Mouse (Mus musculus) lung, embryonic 15.5 days (tissue): ENCODE results near the gene Sipa1l3. TPM values are rescaled to one million over a fixed set of nuclear protein-coding genes. Genes with fewer than 3 reads are reported as not detected.
A peak's percentile ranks its signal among the peaks of the same experiment; 100 is the strongest.

Experiments used
- ATAC-seq: fragments of 200-750 bp; cut with Nextera tagmentation; 2 replicates; pipeline ENCODE4 v1.8.0; 2017; ENCODE audit warnings: moderate number of reproducible peaks, borderline replicate concordance; ENCODE audit not compliant: low FRiP score, low TSS enrichment; ENCODE audit errors: extremely low read depth
- H3K27ac ChIP-seq: fragments of 300-500 bp; sonication (generic); 2 replicates; pipeline ENCODE4 v1.5.1; 2015; ENCODE audit warnings: moderate library complexity, mild to moderate bottlenecking, inconsistent platforms
- H3K27me3 ChIP-seq: fragments of 300-500 bp; sonication (generic); 2 replicates; pipeline ENCODE4 v1.6.1; 2015; ENCODE audit warnings: inconsistent platforms
- H3K36me3 ChIP-seq: fragments of 300-500 bp; sonication (generic); 2 replicates; pipeline ENCODE4 v1.6.1; 2015; ENCODE audit warnings: inconsistent platforms
- H3K4me1 ChIP-seq: fragments of 300-500 bp; sonication (generic); 2 replicates; pipeline ENCODE4 v1.6.1; 2015; ENCODE audit warnings: inconsistent platforms
- H3K4me2 ChIP-seq: fragments of 300-500 bp; sonication (generic); 2 replicates; pipeline ENCODE4 v1.6.1; 2015; ENCODE audit warnings: inconsistent platforms, mild to moderate bottlenecking, moderate library complexity
- H3K4me3 ChIP-seq: fragments of 300-500 bp; sonication (generic); 2 replicates; pipeline ENCODE4 v1.5.1; 2015; ENCODE audit warnings: mild to moderate bottlenecking, inconsistent platforms
- H3K9ac ChIP-seq: fragments of 300-500 bp; sonication (generic); 2 replicates; pipeline ENCODE4 v1.6.1; 2015; ENCODE audit warnings: inconsistent platforms
- H3K9me3 ChIP-seq: fragments of 300-500 bp; sonication (generic); 2 replicates; pipeline ENCODE4 v1.6.1; 2016; ENCODE audit warnings: inconsistent platforms
- WGBS: fragments of 180-500 bp; shearing (Covaris S2); methylation state at CpG from one replicate; pipeline ENCODE4 v1.1.7; 2015; 5-methylcytosine and 5-hydroxymethylcytosine counted together
- polyA plus RNA-seq: library from polyadenylated mRNA; unstranded; fragments of >200 nt; fragmentation: Nextera tagmentation; extraction: Ambion mirVana; gene quantifications from 2 replicates; pipeline ENCODE4 v1.2.1, GENCODE M21; 2015

Gene Sipa1l3
- polyA plus RNA-seq, 1 experiment from 2014 or later, result 25.1 TPM

GRCm38 (mm10) chr7:29421240-29421908, 97.1 kb downstream of the Sipa1l3 start:
- peaks cover 92% of the 10 kb centered on the region for H3K4me1 ChIP-seq
- H3K9ac ChIP-seq, result no peak overlapping the region
- no peaks in the 10 kb centered on the region for H3K36me3 ChIP-seq
- no peak overlapping the region; the same call in 1 of the 2 replicates for H3K27ac ChIP-seq
- H3K4me3 ChIP-seq, result no peak overlapping the region
- no peak overlapping the region for H3K4me2 ChIP-seq
- WGBS, result 53% methylated on average over 12 of the region's 12 CpGs
- H3K27me3 ChIP-seq, result no peaks in the 10 kb centered on the region
- no peaks in the 10 kb centered on the region for H3K9me3 ChIP-seq
- ATAC-seq, result no peak

GRCm38 (mm10) chr7:29419836-29420235, 98.6 kb downstream of the Sipa1l3 start:
- Histone ChIP-seq H3K9ac (no peak overlapping the region), H3K9me3 (no peaks in the 10 kb centered on the region), H3K27me3 (no peaks in the 10 kb centered on the region), H3K4me2 (no peak overlapping the region), H3K36me3 (no peaks in the 10 kb centered on the region), H3K4me3 (no peak overlapping the region), H3K4me1 (peaks cover 92% of the 10 kb centered on the region), H3K27ac (no peak overlapping the region)
- no peak for ATAC-seq
- WGBS, result 46% methylated on average over 4 of the region's 4 CpGs

GRCm38 (mm10) chr7:29418231-29418630, 100.2 kb downstream of the Sipa1l3 start:
- no peaks in the 10 kb centered on the region for H3K9me3 ChIP-seq
- ATAC-seq, result peak; percentile 70
- H3K4me2 ChIP-seq, result no peak overlapping the region

GRCm38 (mm10) chr7:29417332-29418069, 100.9 kb downstream of the Sipa1l3 start:
- 34% methylated on average over 8 of the region's 8 CpGs for WGBS
- Histone ChIP-seq H3K36me3 (no peaks in the 10 kb centered on the region), H3K4me3 (no peak overlapping the region), H3K4me2 (no peak overlapping the region), H3K9ac (no peak overlapping the region), H3K27me3 (no peaks in the 10 kb centered on the region), H3K27ac (peak overlapping the region; percentile 91), H3K9me3 (no peaks in the 10 kb centered on the region), H3K4me1 (peaks cover 84% of the 10 kb centered on the region)
- peak; percentile 43; the same call in 1 of the 2 replicates for ATAC-seq

More at GRCm38 (mm10) chr7:29418231-29418630, 100.2 kb downstream of the Sipa1l3 start:
- H3K27me3 ChIP-seq, result no peaks in the 10 kb centered on the region
- H3K36me3 ChIP-seq, result no peaks in the 10 kb centered on the region
- peak overlapping the region; percentile 91 for H3K27ac ChIP-seq
- H3K4me1 ChIP-seq, result peaks cover 80% of the 10 kb centered on the region
- 43% methylated on average over 6 of the region's 6 CpGs for WGBS
- no peak overlapping the region for H3K4me3 ChIP-seq
- no peak overlapping the region for H3K9ac ChIP-seq

- Histone ChIP-seq H3K36me3 (no peaks in the 10 kb centered on the region), H3K4me3 (no peak overlapping the region), H3K9me3 (no peaks in the 10 kb centered on the region), H3K27ac (peak overlapping the region; percentile 91), H3K9ac (no peak overlapping the region), H3K4me1 (peaks cover 84% of the 10 kb centered on the region), H3K4me2 (no peak overlapping the region), H3K27me3 (no peaks in the 10 kb centered on the region)
- ATAC-seq, result peak; percentile 63
- 39% methylated on average over 2 of the region's 2 CpGs for WGBS
These were observed 101.5 kb downstream of the Sipa1l3 start for GRCm38 (mm10) chr7:29416906-29417305.

GRCm38 (mm10) chr7:29411838-29412580, 106.4 kb downstream of the Sipa1l3 start:
- Histone ChIP-seq H3K4me1 (peaks cover 74% of the 10 kb centered on the region), H3K9me3 (no peaks in the 10 kb centered on the region), H3K4me3 (no peak overlapping the region), H3K27ac (peak overlapping the region; percentile 74), H3K4me2 (no peak overlapping the region), H3K9ac (no peak overlapping the region), H3K36me3 (no peaks in the 10 kb centered on the region), H3K27me3 (no peaks in the 10 kb centered on the region)
- ATAC-seq, result 0 out of 2 replicates have a peak, but pooled peaks have one; percentile 19
- 48% methylated on average over 8 of the region's 8 CpGs for WGBS

- 42% methylated on average over 4 of the region's 4 CpGs for WGBS
- Histone ChIP-seq H3K27me3 (no peaks in the 10 kb centered on the region), H3K4me3 (no peak overlapping the region), H3K36me3 (no peaks in the 10 kb centered on the region), H3K4me2 (no peak overlapping the region), H3K9ac (no peak overlapping the region), H3K9me3 (no peaks in the 10 kb centered on the region), H3K4me1 (peaks cover 72% of the 10 kb centered on the region), H3K27ac (peak overlapping the region; percentile 74)
- ATAC-seq, result peak; percentile 21; the same call in 1 of the 2 replicates
These were observed 107.1 kb downstream of the Sipa1l3 start for GRCm38 (mm10) chr7:29411216-29411816.

- Histone ChIP-seq H3K4me3 (no peak overlapping the region), H3K9me3 (no peaks in the 10 kb centered on the region), H3K4me1 (peaks cover 63% of the 10 kb centered on the region), H3K36me3 (no peaks in the 10 kb centered on the region), H3K9ac (no peak overlapping the region), H3K27ac (peak overlapping the region; percentile 74), H3K27me3 (no peaks in the 10 kb centered on the region), H3K4me2 (no peak overlapping the region)
- ATAC-seq, result no peak
- 72% methylated on average over 8 of the region's 8 CpGs for WGBS
These were observed 108.0 kb downstream of the Sipa1l3 start for GRCm38 (mm10) chr7:29410402-29410801.

GRCm38 (mm10) chr7:29406855-29407254, 111.6 kb downstream of the Sipa1l3 start:
- no peaks in the 10 kb centered on the region; the same call in 1 of the 2 replicates for H3K36me3 ChIP-seq
- H3K27me3 ChIP-seq, result no peaks in the 10 kb centered on the region
- 80% methylated on average over 4 of the region's 4 CpGs for WGBS
- H3K4me2 ChIP-seq, result no peak overlapping the region
- peaks cover 42% of the 10 kb centered on the region for H3K4me1 ChIP-seq
- peaks cover 4% of the 10 kb centered on the region; the same call in 1 of the 2 replicates for H3K9me3 ChIP-seq
- H3K9ac ChIP-seq, result no peak overlapping the region
- no peak overlapping the region for H3K4me3 ChIP-seq
- no peak for ATAC-seq
- no peak overlapping the region for H3K27ac ChIP-seq

- Histone ChIP-seq H3K27ac (no peak overlapping the region), H3K9ac (no peak overlapping the region), H3K36me3 (peaks cover 19% of the 10 kb centered on the region), H3K4me2 (no peak overlapping the region), H3K4me1 (peaks cover 16% of the 10 kb centered on the region), H3K9me3 (peaks cover 4% of the 10 kb centered on the region; the same call in 1 of the 2 replicates), H3K27me3 (no peaks in the 10 kb centered on the region), H3K4me3 (no peak overlapping the region)
- WGBS, result 87% methylated on average over 2 of the region's 2 CpGs
- ATAC-seq, result no peak
These were observed 114.3 kb downstream of the Sipa1l3 start for GRCm38 (mm10) chr7:29404126-29404525.

- Histone ChIP-seq H3K9me3 (peaks cover 4% of the 10 kb centered on the region; the same call in 1 of the 2 replicates), H3K27me3 (no peaks in the 10 kb centered on the region), H3K4me1 (0 out of 2 replicates have a peak, but pooled peaks cover 5% of the 10 kb centered on the region), H3K4me3 (no peak overlapping the region), H3K9ac (no peak overlapping the region), H3K27ac (no peak overlapping the region), H3K36me3 (peaks cover 30% of the 10 kb centered on the region), H3K4me2 (no peak overlapping the region)
- ATAC-seq, result no peak
- 88% methylated on average over 4 of the region's 4 CpGs for WGBS
These were observed 116.4 kb downstream of the Sipa1l3 start for GRCm38 (mm10) chr7:29402015-29402414.
